Mouse (Mus musculus): ENCODE measurements around the gene Ezr. TPM values are rescaled to one million over a fixed set of nuclear protein-coding genes. Genes with fewer than 3 reads are reported as not detected.

The Ezr gene
- total RNA-seq, 2 experiments from 2014 or later = 23.8 to 39.2 TPM

DNA sequence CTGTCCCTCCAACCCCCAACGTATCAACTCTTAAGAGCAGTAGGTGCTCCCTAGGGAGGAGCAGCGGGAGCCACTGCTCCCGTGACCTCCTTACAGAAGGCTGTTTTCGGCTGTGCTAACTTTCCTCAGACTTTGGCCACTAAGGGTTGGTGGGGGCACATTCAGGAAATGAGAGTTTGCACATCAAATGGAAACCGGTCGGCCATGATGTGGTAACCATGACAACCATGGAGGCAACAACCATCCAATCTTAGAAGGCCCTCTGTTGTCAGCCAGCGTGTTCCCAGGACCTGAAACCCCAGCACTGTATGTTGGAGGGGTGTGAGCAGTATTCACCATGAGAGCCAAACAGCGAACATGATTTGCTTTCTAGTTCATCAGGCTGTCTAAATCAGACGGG, 7.4 kb downstream of the Ezr start:
- intact Hi-C loops (cut with DNase I) = loop anchor here (5.0 kb wide), 1 partner anchor 117 kb away; no protein-coding TSS in a partner anchor
- no peak for DNase-seq (ENCODE audit: extremely low spot score in 1 of 2, low spot score in 2 of 2)

DNA sequence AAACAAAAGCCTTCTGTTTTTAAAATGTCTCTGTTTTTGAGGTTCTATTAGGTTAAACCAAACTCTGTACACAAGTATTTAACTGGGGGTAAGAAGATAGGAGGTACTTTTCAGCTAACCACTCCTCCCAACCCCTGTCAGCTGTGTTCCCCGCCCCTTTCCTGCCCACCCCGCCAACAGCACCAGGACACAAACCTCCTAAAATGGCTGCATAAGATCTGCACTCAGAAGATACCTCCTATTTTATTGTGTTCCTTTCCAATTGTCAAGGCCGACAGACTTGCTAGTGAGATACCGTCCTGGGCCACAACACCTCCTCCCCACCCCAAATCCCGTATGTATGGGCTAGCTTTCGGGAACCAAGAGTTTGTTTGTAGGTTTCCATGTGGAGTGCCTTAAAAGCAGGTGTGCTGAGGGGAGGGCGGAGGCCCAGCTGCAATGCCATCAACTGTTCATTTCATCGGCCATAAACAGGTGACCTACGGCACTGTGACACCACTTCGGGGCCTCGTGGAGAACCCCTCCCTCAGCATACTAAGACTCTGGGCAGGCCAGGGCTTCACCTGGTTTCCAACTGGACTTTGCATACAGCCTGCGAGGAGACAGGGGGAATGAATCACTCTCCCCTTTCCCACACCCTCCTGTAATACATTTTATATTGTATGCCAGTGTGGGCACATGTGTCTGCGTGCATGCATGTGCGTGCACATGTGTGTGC, 9.2 kb downstream of the Ezr start:
- intact Hi-C loops (cut with DNase I) = no loop called here
- no peak for DNase-seq (ENCODE audit: extremely low spot score in 1 of 2, low spot score in 2 of 2)

DNA sequence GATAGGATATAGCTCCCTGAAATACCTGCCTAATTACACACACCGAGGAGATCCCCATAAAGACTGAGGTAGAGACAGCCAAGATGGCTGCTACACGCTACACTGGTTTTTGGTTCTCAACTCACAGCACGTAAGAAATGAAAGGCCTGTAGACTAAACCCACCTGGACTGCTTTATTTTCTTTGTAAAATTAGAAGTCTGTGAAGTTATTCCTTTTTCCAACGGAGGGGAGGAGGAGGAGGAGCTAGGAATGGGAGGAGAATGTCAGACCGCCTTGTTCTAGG, 10.2 kb downstream of the Ezr start:
- intact Hi-C loops (cut with DNase I) = no loop called here
- DNase-seq (ENCODE audit: extremely low spot score in 1 of 2, low spot score in 2 of 2) = no peak

DNA sequence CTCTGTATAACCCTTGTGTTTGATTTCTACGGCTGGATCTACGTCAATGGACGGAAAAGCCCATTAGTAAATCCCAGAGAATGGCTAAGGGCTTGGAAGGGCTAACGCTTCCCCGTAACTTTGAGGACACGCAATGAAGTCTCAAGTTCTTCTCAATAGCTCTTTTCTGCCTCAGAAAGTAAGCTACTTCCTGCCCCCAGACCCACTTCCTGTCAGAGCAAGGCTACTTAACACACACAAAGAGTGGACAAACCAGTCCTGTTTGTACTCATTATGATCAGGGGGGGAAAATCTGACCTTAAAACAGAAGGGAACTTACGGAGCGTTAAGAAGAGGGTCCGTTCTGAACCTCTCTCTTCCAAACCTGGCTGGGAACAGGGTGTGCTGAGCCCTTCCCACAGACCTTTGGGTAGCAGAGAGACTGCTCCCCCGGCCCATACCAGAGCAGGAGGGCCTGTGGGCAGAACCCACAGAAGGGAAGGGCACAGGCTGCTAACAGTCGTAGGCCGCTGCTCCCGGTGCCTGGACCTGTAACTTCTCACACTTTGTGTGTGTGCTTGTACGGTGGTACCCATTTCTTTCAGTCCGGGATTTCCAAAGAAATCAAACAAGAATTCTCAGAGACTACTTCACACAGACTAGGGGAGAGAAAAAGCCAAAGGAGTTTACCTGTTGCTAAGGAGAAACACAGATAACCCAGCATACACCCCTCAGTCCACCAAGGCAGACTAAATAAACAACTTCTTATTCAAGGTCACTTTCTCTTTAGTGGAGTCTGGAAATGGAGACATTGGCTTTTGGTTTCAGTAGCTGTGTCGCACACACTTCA, 10.7 kb downstream of the Ezr start:
- DNase-seq (ENCODE audit: extremely low spot score in 1 of 2, low spot score in 2 of 2) = no peak
- intact Hi-C loops (cut with DNase I) = no loop called here

DNA sequence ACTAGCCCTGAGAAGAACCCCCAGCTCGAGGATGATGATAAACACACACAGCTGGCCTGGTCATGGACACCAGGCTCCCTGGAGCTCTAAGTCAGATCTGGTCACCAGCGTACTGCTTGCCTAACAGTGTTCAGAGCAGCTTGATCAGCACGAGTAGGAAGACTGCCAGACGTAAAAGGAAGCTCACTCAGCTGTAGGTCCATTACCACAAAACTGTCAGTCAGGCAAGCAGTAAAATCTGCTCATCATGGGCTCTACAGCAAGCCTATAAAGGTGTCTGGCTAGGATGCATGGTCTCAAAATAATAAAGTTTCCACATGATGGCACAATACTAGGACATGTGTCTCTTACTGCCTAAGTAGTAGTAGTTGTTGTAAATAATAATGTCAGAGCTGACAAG, 13.0 kb downstream of the Ezr start:
- no peak for DNase-seq (ENCODE audit: extremely low spot score in 1 of 2, low spot score in 2 of 2)
- intact Hi-C loops (cut with DNase I) = no loop called here

DNA sequence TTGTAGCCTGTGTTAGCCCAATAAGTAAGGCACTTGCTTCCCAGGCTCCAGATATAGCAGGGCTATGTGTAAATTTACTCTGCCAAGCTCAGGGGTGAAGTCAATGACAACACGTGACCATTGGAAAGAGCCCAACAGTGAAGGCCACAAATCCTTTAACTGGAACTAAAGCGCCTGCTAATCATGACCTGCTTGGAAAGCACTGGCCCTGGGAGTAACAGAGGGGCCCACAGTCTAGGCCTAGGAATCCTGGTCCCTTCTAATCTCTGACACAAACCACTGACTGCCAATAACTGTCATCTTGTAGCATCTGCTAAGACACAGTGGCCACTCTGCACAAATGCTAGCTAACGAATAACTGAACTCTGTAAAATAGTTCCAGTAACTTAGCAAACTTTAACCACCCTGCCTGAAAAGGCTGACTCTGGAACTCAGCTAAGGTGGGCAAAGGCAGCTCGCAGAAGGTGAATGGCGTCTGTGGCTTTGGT, 14.2 kb downstream of the Ezr start:
- intact Hi-C loops (cut with DNase I) = no loop called here

DNA sequence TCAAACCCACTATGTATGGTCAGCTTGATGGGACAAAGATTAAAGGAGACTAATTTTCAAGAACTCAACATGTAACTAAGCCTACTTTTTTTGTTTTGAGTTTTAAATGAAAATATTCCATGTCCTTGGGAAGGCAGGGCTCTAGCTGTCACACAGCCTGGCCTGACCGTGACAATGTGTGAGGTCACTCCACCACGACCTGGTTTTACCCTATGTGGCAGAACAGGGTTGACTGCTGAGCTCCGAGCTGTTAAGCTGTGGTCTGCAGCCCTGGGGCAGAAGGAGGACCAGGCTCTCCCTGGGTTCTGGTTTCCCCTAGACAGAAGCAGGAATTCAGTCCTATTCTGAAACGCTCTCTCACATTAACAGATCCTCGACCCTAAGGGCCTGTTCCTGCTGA, 14.8 kb downstream of the Ezr start:
- intact Hi-C loops (cut with DNase I) = no loop called here
- DNase-seq (ENCODE audit: extremely low spot score in 1 of 2, low spot score in 2 of 2) = no peak

More for the DNA sequence above, 14.2 kb downstream of the Ezr start:
- no peak for DNase-seq (ENCODE audit: extremely low spot score in 1 of 2, low spot score in 2 of 2)

DNA sequence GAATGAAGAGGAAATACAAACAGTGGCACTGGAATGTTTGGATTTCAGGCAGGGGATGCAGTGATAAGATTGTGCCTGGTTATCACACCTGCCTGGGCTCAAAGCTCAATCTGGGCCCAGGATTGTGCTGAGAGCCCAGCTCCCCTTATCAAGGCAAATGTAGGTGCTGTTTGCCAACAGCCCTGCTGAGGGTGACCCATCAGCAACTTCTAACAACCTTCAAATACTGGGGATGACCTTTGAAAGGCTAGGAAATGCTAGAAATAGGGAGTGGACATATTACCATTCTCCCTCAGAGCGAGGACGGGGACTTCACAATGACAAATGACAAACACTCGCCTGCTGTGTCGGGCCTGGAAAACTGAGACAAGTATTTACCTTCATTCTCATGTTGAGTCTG, 15.8 kb downstream of the Ezr start:
- intact Hi-C loops (cut with DNase I) = no loop called here
- DNase-seq (ENCODE audit: extremely low spot score in 1 of 2, low spot score in 2 of 2) = no peak

DNA sequence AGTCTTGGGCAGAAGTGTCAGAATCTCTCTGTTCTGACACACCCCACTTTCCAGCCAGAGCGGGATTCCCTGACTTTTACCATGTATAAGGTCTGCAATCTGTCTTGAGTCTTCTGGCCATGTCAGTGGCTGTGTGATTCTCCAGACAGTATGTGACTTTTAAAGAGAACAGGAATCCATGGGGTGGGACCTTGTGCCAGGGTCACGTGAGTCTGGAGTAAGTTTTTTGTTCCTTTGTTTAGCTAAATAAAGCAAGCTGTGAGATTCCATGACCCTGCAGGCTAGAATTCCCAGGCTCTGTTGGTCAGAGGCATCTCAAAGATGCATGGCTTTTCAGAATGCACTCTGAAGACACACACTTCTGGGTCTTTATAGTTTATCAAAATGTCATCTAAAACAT, 16.7 kb downstream of the Ezr start:
- DNase-seq (ENCODE audit: extremely low spot score in 1 of 2, low spot score in 2 of 2) = no peak
- intact Hi-C loops (cut with DNase I) = no loop called here

DNA sequence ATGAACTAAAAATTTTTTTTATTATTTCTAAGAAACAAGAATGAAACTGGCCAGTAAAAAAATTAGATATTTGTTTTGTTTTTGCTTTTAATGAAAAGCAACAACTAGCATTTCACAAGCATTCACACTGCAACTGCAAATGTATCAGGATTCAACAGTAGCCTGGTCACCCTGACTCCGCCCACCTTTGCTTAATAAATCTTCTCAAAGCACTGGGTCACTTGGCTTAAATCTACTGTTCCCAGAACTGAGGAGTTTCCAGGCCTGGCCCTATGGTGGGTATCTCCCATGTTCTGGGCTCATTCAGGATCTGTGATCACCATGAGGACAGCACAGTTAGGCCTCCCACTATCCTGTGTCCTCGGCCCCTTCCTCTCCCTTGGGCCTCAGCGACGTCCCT, 17.9 kb downstream of the Ezr start:
- intact Hi-C loops (cut with DNase I) = no loop called here
- no peak for DNase-seq (ENCODE audit: extremely low spot score in 1 of 2, low spot score in 2 of 2)

DNA sequence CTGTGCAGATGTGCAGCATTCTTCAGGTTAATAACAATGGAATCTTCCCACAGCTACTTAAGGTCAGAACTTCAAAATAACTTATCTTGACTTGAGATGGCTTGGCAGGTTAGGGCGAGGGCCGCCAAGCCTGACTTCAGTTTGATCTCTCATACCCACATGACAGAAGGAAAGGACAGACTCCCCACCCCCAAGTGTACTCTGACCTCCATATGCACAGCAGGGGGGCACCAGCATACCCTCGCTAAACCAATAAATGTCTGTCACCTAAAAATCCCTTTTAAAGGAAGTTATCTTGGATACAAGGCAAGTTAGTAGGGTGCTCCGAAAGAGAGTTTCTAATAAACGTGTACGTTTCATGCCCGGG, 18.4 kb downstream of the Ezr start:
- intact Hi-C loops (cut with DNase I) = no loop called here
- DNase-seq (ENCODE audit: extremely low spot score in 1 of 2, low spot score in 2 of 2) = no peak

DNA sequence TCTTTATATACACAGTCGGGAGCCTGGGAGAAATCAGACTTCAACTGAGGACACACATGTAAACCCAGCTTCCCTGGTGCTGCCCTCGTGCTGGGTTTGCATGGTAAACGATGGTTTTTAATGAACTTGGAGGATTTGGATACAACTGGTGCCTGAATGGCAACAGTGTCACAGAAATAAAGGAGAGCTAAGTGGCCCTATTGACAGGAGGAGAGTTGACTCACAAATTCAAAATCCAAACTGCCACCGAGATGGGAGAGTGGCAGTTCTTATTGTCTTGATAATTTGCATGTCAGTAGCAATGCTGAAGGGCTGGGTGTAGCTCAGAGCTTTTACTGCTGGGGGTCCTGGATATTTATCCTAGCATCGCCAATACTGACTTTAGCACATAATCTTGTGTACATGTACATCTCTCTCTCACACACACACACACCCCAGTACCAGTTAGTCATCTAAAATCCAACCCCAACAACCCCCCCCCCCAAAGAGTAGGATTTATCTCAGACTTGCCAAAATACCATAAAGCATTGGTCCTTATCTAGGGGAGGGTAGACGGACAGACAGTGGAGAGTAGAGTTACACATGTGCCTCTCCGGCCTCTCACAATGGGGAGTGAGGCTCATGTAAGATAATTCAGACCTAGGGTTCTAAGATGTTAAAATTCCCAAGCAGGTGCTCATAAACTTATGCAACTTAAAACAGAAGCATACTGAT, 18.9 kb downstream of the Ezr start:
- no peak for DNase-seq (ENCODE audit: extremely low spot score in 1 of 2, low spot score in 2 of 2)
- intact Hi-C loops (cut with DNase I) = no loop called here

DNA sequence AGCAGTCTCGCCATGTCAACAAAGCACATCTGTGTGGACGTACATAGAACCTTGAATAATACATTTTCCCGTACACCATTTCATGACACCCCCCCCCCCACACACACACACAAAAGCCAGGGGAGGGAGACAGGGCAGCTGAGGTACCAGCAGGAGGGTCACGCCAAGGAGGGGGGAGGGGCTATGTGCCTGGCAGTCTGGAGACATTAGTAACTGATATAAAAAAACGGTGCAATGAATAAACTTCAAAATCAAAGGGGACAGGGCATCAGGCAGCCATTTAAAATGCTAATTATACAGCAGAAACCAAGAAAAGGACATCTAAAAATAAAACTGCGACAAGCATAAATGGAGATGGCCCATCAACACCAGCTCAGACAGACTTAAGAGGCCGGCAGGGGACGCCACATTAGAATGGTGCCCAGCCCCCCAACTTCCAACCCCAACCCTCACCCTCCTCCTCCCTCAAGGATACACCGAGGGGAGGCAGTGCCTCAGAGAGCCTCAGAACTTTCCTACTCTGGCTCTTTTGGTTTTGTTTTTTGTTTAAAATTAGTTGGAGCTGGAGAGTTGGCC, 22.8 kb downstream of the Ezr start:
- DNase-seq (ENCODE audit: extremely low spot score in 1 of 2, low spot score in 2 of 2) = no peak
- intact Hi-C loops (cut with DNase I) = no loop called here

DNA sequence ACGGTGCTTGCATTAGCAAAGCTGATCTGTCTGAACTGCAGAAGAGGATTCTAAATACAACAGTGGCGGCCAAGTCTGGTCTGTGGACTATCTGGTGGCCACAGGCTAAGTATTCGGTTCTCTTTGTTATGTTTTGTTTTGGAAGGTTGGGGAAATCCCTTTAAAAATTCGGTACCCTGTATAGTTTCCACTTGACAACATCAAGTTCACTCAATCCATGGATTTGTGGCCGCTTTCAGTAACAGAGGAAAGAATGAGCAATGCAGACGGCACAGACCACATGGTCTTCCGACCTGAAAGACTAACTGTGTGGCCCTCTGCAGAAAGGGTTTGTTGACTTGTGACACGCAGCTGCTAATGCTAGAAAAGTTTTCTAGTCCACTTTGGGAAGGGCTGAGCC, 23.7 kb downstream of the Ezr start:
- intact Hi-C loops (cut with DNase I) = no loop called here
- DNase-seq (ENCODE audit: extremely low spot score in 1 of 2, low spot score in 2 of 2) = no peak

DNA sequence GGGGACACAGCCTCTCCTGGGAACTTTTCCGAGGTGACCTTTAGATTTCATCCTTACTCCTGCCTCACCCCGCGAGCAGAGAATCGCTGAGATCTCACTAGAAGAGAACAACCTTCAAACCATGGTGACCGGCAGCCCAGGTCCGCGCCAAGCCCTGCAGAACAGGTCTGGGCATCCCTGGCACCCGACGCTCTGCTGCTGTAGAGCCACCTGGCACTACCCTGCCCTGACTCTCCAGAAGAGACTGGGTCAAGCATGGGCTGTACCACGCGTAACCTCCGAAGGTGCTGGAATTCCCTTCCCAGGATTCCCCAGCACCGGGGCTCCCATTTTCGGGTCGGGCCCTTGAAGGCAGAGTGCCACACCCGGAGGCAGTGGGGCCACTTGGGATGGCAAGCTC, 24.7 kb downstream of the Ezr start:
- DNase-seq (ENCODE audit: extremely low spot score in 1 of 2, low spot score in 2 of 2) = no peak
- intact Hi-C loops (cut with DNase I) = no loop called here

DNA sequence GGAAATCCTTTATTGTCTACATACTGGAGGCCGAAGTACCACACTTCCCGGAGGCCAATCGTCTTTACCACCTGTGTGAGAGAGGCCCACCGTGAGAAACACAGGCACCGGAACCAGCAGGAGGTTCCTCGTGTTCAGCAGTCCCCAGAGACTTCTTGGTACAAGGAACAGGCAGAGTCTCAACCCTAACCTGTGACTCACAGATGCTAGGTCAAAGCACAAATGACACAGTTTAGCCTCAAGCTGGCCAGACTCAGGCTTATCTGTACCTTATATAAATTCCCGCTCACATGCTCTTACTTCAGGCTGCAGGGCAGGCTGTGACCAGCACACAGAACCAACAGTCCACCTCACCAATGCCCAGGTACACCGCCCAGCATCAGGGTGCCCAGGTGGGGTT, 26.7 kb downstream of the Ezr start:
- intact Hi-C loops (cut with DNase I) = no loop called here

DNA sequence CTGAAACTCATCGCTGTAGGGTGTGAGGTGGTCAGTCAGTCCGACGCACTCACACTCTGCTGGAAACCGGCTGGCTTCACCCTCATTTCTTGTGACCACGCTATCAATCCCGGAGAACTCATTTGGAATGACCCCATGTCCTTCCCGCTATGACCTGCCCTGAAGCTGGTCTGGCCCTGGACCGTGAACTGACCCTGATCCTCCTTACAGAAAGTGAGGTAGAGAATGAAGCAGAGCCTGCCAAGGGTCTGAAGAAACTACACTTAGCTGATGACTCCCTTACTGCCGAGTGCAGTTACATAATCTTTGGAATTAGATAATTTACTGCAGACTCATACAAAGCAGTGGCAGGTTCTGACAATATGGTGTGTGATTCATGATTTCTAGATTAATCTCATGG, 27.4 kb downstream of the Ezr start:
- DNase-seq (ENCODE audit: extremely low spot score in 1 of 2, low spot score in 2 of 2) = no peak
- intact Hi-C loops (cut with DNase I) = no loop called here

More for the DNA sequence above, 26.7 kb downstream of the Ezr start:
- no peak for DNase-seq (ENCODE audit: extremely low spot score in 1 of 2, low spot score in 2 of 2)

DNA sequence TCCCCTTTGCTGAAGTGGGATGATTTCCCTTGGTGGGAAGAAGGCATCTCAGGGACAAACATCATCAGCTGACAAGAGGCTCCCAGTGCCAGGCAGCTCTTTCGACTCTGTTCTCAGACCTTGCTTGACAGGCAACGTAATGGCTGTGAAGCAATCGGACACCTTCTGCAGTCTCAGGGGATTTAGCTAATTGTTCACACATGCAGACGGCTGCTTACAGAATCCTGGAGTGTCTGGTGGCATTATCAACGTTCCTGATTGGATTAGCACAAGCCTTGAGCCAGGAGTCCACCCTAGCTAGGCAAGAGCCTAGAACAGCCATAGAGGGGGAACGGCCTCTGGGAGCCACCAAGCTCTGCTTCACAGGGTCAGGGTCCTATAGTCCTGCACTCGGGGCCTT, 30.2 kb downstream of the Ezr start:
- no peak for DNase-seq (ENCODE audit: extremely low spot score in 1 of 2, low spot score in 2 of 2)
- intact Hi-C loops (cut with DNase I) = no loop called here

DNA sequence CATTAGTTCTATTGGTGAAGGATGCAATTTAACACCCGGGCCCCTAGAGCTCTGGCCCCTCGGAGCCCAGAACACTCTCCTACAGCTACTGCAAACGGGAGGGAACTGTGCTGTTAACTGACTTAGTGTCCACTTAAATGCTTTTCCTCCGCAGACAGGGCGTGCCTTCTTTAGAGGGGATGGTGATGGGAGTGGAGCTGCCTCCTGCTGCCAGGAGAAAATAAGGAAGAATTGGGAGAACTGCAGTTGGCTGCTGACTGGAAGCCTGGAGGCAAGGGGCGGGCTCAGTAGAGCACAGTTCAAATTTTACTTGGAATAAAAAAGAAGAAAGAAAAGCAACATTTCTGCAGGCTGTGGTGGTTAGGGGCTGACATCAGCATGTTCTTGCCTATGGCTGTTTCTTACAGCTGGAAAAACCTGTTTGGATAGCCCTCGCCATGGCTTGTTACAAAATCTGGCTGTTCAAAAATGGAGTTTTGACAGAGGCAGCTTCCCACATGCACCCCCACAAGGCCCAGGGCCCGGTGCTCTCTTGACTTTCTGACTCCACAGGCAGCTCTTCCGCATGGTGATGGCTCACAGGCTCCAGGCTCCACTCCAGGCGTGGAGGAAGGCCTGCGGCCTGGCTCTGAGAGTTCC, 31.2 kb downstream of the Ezr start:
- no peak for DNase-seq (ENCODE audit: extremely low spot score in 1 of 2, low spot score in 2 of 2)
- intact Hi-C loops (cut with DNase I) = no loop called here
